Mouse (Mus musculus) heart, adult 2 months (tissue): ENCODE data around the gene Alx1.

Experiments used
- CTCF ChIP-seq: fragments of 200-600 bp; IDR thresholded peaks from 2 replicates; pipeline ENCODE4 v1.8.1; 2022; ENCODE audit warnings: antibody characterized with exemption, mild to moderate bottlenecking, moderate library complexity
- EP300 ChIP-seq: fragments of 200-500 bp; IDR thresholded peaks from 2 replicates; pipeline ENCODE4 v1.6.1; 2011; ENCODE audit warnings: low read depth, low read length, control low read depth; ENCODE audit not compliant: insufficient read depth
- POLR2A ChIP-seq: fragments of 200-500 bp; IDR thresholded peaks from 2 replicates; pipeline ENCODE4 v1.6.1; 2011; ENCODE audit warnings: mild to moderate bottlenecking, low read depth, low read length, control low read depth; ENCODE audit not compliant: insufficient read depth

GRCm38 (mm10) chr10:103029730-103030490 lies at the start of gene Alx1:
- TF ChIP-seq CTCF = no peak
- TF ChIP-seq POLR2A = no peak
- no peak for TF ChIP-seq EP300
